Mouse (Mus musculus) neural tube, embryonic 12.5 days (tissue): ENCODE measurements around the gene Ldlrad3. TPM values are rescaled to one million over a fixed set of nuclear protein-coding genes. Genes with fewer than 3 reads are reported as not detected.

Experiments used
- ATAC-seq: fragments of 200-750 bp; cut with Nextera tagmentation; 2 replicates; pipeline ENCODE4 v1.8.0; 2017; ENCODE audit warnings: low read depth, mild to moderate bottlenecking, moderate TSS enrichment, moderate library complexity; ENCODE audit not compliant: low FRiP score
- H3K27ac ChIP-seq: fragments of 300-500 bp; sonication (generic); 2 replicates; pipeline ENCODE4 v1.5.1; 2016
- H3K27me3 ChIP-seq: fragments of 300-500 bp; sonication (generic); replicated peaks from 2 replicates; pipeline ENCODE4 v1.6.1; 2016; ENCODE audit warnings: mild to moderate bottlenecking
- H3K36me3 ChIP-seq: fragments of 300-500 bp; sonication (generic); 2 replicates; pipeline ENCODE4 v1.6.1; 2016; ENCODE audit warnings: mild to moderate bottlenecking
- H3K4me1 ChIP-seq: fragments of 300-500 bp; sonication (generic); 2 replicates; pipeline ENCODE4 v1.6.1; 2016
- H3K4me2 ChIP-seq: fragments of 300-500 bp; sonication (generic); replicated peaks from 2 replicates; pipeline ENCODE4 v1.6.1; 2016; ENCODE audit warnings: mild to moderate bottlenecking
- H3K4me3 ChIP-seq: fragments of 300-500 bp; sonication (generic); 2 replicates; pipeline ENCODE4 v1.5.1; 2016
- H3K9ac ChIP-seq: fragments of 300-500 bp; sonication (generic); 2 replicates; pipeline ENCODE4 v1.6.1; 2016; ENCODE audit warnings: mild to moderate bottlenecking
- H3K9me3 ChIP-seq: fragments of 300-500 bp; sonication (generic); 2 replicates; pipeline ENCODE4 v1.6.1; 2016; ENCODE audit warnings: mild to moderate bottlenecking
- WGBS: fragments of 180-500 bp; shearing (Covaris S2); methylation state at CpG from one replicate; pipeline ENCODE4 v1.1.7; 2016; 5-methylcytosine and 5-hydroxymethylcytosine counted together
- polyA plus RNA-seq: library from polyadenylated mRNA; unstranded; fragments of >200 nt; fragmentation: Nextera tagmentation; extraction: Ambion mirVana; gene quantifications from 2 replicates; pipeline ENCODE4 v1.2.1, GENCODE M21; 2016

Gene Ldlrad3
- polyA plus RNA-seq, 1 experiment from 2014 or later = 57.9 TPM

DNA sequence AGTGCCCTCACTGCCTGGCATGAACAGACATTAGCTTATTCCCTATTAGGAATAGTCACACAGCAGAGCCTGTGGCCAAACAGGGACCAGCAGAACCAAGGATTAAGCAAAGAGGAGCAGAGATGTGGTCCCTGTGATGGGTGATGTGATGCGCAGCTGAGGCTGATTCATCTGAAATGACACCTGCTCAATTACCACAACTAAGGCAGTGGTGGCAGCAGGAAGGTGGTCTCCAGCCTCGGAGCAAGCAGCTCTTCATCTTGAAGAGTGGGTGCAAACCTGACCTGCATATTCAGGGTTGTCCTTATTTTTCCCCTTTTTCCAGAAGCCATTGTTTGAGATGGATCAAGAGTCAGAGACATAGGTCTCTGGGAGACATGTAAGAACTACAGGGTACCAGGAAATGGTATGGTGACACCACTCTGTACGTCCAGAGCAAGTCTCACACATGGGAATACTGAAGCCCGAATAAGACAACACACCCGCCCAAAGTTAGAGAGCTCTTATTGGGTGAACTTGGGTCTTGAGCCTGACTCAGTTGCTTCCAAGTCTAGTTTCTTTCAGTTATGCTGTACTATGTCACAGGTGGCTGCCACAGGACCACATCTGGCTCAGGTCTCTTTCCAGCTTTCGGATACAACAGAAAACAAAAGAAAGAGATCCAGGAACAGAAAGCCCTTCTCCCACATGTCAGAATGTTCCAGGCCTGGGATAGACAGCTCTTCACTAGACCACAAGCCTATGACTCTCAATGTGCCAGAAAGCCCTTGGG, 112.7 kb downstream of the Ldlrad3 start:
- Histone ChIP-seq H3K4me1 (no peaks in the 10 kb centered on the region), H3K9me3 (no peaks in the 10 kb centered on the region), H3K4me3 (no peak overlapping the region), H3K36me3 (peaks cover 10% of the 10 kb centered on the region; the same call in 1 of the 2 replicates), H3K27me3 (no peaks in the 10 kb centered on the region), H3K27ac (no peak overlapping the region), H3K4me2 (no peak overlapping the region), H3K9ac (no peak overlapping the region)
- no peak for ATAC-seq
- WGBS = 94% methylated on average over 6 of the region's 6 CpGs

DNA sequence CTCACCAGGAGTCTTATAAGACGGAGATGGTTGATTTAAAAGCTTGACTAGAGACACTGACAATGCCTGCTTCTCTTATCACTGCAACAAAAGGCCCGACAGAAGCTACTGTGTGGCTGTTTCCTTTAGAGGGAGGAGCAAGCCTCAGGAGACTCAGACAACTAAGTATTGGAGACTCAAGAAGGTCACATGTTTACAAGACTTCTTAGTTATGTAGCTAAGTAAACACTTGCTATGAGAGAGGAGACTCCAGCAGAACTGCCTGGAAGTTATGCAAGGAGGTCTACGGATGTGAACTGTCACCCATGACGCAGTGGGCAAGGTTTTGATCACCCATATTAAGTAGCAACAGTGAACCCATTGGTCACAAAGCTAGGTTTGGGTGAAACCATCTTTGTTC, 113.3 kb downstream of the Ldlrad3 start:
- no peak overlapping the region for H3K4me2 ChIP-seq
- H3K27me3 ChIP-seq = no peaks in the 10 kb centered on the region
- H3K27ac ChIP-seq = no peak overlapping the region
- no peaks in the 10 kb centered on the region for H3K9me3 ChIP-seq
- no peak for ATAC-seq
- H3K4me3 ChIP-seq = no peak overlapping the region
- no peak overlapping the region for H3K9ac ChIP-seq
- 77% methylated on average over 4 of the region's 4 CpGs for WGBS
- H3K4me1 ChIP-seq = no peaks in the 10 kb centered on the region
- peaks cover 10% of the 10 kb centered on the region; the same call in 1 of the 2 replicates for H3K36me3 ChIP-seq

DNA sequence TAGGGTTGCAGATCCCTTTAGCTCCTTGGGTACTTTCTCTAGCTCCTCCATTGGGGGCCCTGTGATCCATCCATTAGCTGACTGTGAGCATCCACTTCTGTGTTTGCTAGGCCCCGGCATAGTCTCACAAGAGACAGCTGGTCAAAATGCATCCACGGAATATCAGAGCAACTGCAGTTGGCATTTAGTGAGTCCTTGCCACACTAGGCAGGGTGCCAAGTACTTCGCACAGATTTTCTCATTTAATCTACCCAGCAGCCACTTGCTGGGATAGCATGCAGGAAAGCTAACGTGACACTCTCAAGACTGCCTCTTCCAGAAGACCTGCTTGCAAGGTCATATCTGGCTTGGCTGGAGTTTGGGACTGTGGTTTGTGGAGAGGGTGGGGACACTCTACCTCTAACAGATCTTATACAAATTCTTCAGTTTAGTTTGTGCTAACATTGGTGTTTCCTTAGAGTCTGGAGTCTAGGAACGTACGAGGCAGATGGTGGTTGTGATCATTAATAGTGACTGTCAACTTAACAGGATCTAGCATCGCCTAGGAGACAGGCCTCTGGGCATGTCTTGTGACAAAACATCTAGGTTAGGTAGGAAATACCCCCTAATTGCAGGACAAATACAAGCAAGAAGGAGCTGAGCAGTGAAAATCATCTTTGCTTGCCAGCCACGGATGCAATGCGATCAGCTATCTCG, 115.0 kb downstream of the Ldlrad3 start:
- Histone ChIP-seq H3K27me3 (no peaks in the 10 kb centered on the region), H3K4me2 (no peak overlapping the region), H3K36me3 (peaks cover 10% of the 10 kb centered on the region; the same call in 1 of the 2 replicates), H3K4me3 (no peak overlapping the region), H3K9ac (no peak overlapping the region), H3K27ac (no peak overlapping the region), H3K9me3 (no peaks in the 10 kb centered on the region), H3K4me1 (no peaks in the 10 kb centered on the region)
- WGBS = 83% methylated on average over 10 of the region's 10 CpGs
- ATAC-seq = no peak

DNA sequence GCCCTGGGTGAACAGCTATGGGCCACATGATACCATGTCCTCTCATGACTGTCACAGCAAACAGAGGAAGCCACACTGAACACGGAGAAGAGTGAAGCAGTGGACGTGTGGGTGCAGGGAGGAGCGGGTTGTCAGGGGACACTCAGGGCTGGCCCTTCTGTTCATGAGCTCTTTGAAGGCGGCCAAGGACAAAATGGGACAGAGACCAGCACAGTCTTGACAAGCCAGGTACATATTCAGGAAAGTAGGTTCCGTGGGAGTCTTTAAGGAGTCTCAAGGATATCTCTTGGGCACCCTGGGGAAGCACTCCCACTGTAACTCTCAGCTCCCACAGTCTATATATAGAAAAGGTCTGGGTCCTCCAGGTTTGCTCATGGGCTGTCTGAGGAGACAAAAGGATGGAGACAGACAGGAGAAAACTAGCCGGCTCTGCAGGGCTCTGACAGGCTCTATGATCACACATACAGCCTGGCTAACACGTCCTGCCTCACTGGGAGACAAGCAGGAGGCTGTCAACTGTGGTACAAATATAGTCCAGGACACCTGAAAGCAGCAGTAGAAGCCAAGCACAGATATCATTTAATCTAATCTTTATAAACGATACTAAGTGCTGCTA, 121.3 kb downstream of the Ldlrad3 start:
- Histone ChIP-seq H3K4me1 (no peaks in the 10 kb centered on the region; the same call in 1 of the 2 replicates), H3K36me3 (peaks cover 4% of the 10 kb centered on the region; the same call in 1 of the 2 replicates), H3K4me3 (no peak overlapping the region), H3K4me2 (no peak overlapping the region), H3K9me3 (no peaks in the 10 kb centered on the region), H3K27me3 (no peaks in the 10 kb centered on the region), H3K27ac (no peak overlapping the region), H3K9ac (no peak overlapping the region)
- WGBS = 89% methylated on average over 8 of the region's 8 CpGs
- no peak for ATAC-seq

DNA sequence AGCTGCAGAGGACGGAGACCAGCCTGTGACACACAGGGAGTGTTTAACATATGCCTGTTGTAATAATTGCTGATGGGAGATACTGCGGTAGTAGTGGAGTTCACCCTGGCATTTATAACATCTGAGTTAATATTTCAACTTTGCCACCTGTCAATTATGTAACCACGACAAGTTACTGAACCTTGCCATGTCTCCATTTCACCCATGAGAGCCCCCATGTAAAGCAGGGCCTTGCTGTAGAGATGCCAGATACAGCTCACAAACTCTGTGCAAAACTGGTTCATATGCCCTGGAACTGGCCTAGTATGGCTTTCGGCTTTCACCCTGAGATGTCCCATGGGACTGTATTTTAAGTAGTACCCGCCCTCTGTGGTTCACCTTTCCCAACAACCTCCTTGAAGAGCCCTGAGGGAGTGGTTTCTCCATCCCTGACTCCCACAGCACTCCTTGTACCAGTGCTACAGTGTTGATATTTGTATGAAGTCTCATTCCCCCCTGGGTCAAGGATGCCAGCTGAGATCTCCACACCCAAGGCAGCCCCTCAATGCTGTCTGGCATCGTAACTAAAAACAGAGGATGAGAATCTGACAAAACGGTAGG, 122.2 kb downstream of the Ldlrad3 start:
- H3K27me3 ChIP-seq = no peaks in the 10 kb centered on the region
- no peak overlapping the region for H3K9ac ChIP-seq
- 88% methylated on average over 7 of the region's 7 CpGs for WGBS
- no peak overlapping the region for H3K4me3 ChIP-seq
- H3K27ac ChIP-seq = no peak overlapping the region
- ATAC-seq = no peak
- no peaks in the 10 kb centered on the region for H3K9me3 ChIP-seq
- no peaks in the 10 kb centered on the region; the same call in 1 of the 2 replicates for H3K4me1 ChIP-seq
- H3K36me3 ChIP-seq = no peaks in the 10 kb centered on the region; the same call in 1 of the 2 replicates
- H3K4me2 ChIP-seq = no peak overlapping the region

DNA sequence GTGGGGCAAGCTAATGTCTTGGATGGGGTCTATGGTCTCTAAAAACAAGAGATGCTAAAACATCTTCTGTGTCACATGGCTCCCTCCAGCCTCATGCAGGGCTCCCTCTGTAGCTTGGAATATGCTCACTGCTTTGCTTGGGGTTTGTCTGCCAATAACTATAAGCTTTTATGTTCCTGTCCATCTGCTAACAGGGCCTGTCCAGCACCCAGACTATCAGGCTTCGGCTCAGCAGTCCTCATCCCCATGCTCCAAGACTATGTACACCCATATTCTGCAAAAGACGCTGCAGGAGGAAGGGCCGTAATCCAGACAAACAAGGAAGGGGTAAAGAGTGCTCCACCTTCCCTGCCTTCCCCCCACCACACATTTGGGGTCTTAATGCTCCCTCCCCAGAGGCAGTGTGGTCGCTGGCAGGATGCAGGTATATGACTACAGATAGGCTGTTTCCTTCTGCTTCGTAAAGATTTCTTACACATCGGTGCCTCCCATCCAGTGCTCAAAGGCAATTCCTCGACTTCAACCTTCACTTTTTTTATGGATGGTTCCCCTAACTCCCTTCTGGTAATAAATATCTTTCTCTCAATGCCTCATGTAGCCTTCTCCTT, 123.2 kb downstream of the Ldlrad3 start:
- no peak overlapping the region for H3K9ac ChIP-seq

DNA sequence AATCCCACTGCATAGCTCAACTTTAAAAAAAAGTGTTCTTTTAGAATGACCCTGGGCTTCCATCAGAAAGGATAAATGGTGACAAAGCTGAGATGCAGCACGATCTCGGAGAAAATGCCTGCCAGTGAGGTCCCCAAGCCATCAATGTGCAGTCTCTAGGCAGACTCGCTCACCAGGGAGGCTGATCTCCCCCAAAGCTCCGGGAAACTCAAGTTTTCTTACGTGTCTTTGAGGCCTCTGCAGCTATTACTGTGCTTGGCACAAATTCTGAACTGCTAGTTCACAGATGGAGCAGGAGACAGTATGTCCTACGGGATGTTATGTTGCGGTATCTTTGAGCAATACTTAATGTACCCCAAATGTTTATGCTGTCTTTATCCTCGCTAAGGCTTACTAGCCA, 124.3 kb downstream of the Ldlrad3 start:
- WGBS = 85% methylated on average over 8 of the region's 8 CpGs
- H3K27ac ChIP-seq = no peak overlapping the region
- H3K4me3 ChIP-seq = no peak overlapping the region
- ATAC-seq = no peak
- H3K27me3 ChIP-seq = no peaks in the 10 kb centered on the region
- no peak overlapping the region for H3K4me2 ChIP-seq
- H3K4me1 ChIP-seq = no peaks in the 10 kb centered on the region; the same call in 1 of the 2 replicates
- no peak overlapping the region for H3K9ac ChIP-seq
- no peaks in the 10 kb centered on the region for H3K9me3 ChIP-seq
- H3K36me3 ChIP-seq = peaks cover 6% of the 10 kb centered on the region; the same call in 1 of the 2 replicates

More for the DNA sequence above, 123.2 kb downstream of the Ldlrad3 start:
- Histone ChIP-seq H3K4me1 (no peaks in the 10 kb centered on the region; the same call in 1 of the 2 replicates), H3K9me3 (no peaks in the 10 kb centered on the region), H3K36me3 (no peaks in the 10 kb centered on the region), H3K27me3 (no peaks in the 10 kb centered on the region), H3K27ac (no peak overlapping the region), H3K4me3 (no peak overlapping the region), H3K4me2 (no peak overlapping the region)
- no peak for ATAC-seq
- 80% methylated on average over 7 of the region's 7 CpGs for WGBS

DNA sequence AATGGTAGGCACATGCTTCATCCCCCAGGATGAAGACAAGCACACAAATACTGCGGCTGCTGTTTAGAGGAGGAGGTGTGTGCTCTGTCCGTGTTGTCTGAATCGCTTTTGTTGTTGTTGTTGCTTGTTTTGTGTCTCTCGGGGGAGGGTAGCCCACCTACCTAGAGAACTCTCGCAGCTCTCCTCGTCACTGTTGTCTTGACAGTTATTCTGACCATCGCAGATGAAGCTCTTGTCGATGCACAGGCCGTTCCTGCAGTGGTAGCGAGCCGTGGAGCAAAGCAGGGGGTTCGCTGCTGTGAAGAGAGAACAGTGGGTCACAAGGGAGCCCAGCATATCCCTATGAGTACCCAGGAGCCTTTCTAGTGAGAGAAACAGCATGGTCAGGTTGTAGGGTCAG, 128.4 kb downstream of the Ldlrad3 start:
- Histone ChIP-seq H3K36me3 (peaks cover 18% of the 10 kb centered on the region; the same call in 1 of the 2 replicates), H3K4me2 (no peak overlapping the region), H3K9me3 (no peaks in the 10 kb centered on the region), H3K27ac (no peak overlapping the region), H3K27me3 (no peaks in the 10 kb centered on the region), H3K4me3 (no peak overlapping the region), H3K9ac (no peak overlapping the region), H3K4me1 (no peaks in the 10 kb centered on the region)
- ATAC-seq = no peak
- WGBS = 90% methylated on average over 12 of the region's 12 CpGs

DNA sequence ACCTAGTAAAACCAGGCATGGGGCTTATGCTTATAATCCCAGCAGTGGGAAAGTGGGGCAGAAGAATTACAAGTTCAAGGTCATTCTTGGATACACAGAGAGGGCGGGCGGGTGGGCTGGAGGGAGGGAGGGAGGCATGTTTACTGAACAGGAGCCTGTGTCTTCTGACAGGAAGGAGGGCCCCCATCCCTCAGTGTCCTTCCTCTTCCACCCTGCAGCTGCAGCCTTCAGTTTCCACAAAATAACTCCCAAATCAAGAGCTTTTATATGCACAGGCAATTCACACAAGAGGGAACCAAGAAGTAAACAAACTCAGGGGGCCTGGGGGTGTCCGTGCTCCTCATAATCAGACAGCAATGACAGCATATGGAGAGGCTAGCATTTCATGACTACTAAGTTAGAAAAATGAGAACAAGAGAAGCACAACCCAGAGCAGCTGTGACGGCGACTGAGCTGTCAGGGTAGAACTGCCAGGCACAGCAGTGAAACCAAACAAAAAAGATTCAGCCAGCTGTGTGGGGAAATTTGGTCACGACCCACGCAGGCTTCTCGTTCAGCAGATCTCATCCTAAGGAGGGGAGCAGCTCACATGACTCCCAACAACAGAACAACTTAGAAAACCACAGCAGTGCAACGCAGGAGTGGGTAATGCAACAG, 129.0 kb downstream of the Ldlrad3 start:
- no peak overlapping the region for H3K4me2 ChIP-seq
- H3K9ac ChIP-seq = no peak overlapping the region
- no peaks in the 10 kb centered on the region for H3K27me3 ChIP-seq
- peaks cover 18% of the 10 kb centered on the region; the same call in 1 of the 2 replicates for H3K36me3 ChIP-seq
- no peak overlapping the region for H3K27ac ChIP-seq
- H3K4me1 ChIP-seq = no peaks in the 10 kb centered on the region
- H3K9me3 ChIP-seq = no peaks in the 10 kb centered on the region
- 71% methylated on average over 9 of the region's 9 CpGs for WGBS
- ATAC-seq = no peak
- H3K4me3 ChIP-seq = no peak overlapping the region

DNA sequence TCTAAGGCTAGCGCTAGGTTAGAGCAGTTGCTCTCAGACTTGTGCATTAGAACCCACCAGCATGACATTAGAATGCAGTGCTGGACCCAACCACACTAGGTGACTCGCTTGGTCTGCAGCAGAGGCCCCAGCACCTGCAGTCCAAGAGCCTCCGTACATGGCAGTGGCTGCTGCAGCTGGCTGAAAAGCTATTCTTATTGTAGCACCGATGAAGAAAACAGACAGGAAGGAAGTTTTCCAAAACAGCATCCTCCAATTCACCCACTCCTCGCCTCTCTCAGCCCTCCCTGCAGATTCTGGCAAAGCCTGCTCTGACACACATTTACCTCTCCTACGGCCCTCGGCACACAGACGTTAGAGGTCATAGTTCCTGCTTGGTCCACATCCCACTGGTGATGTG, 130.0 kb downstream of the Ldlrad3 start:
- Histone ChIP-seq H3K9ac (no peak overlapping the region), H3K27ac (no peak overlapping the region), H3K36me3 (peaks cover 18% of the 10 kb centered on the region; the same call in 1 of the 2 replicates), H3K4me1 (no peaks in the 10 kb centered on the region), H3K4me3 (no peak overlapping the region), H3K9me3 (no peaks in the 10 kb centered on the region), H3K27me3 (no peaks in the 10 kb centered on the region), H3K4me2 (no peak overlapping the region)
- WGBS = 91% methylated on average over 8 of the region's 8 CpGs
- no peak for ATAC-seq

DNA sequence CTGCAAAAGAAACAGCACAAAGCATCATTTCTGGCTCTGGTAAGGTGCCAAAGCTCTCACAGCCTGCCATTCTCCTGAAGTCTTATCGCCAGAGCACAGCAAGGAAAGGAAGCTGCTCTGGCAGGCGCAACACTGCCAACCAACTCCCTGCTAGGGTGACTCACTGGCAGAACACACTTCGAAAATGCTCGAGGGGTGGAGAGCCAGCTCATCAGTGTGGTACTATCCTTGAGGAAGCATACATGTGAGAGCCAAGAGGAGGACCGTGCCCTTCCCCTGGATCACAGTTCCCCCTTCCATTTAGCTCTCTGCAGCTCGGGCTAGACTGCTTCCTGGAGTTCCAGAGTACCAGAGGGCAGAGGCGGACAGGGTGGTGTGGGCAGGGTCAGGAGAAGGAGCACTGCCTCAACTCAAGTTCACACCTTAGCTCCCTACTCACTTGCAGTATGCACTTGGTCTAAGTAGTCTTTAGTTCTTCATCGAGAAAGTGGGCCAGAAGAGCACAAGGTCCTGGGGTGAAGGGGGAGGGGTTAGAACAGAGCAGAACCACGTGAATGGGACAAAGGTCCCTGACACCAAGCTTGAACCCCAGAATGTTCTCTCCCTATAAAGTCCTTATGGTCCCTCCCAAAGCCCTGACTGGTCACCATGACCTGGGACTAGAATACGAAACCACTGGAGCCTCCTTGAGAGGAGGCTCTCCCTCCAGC, 133.1 kb downstream of the Ldlrad3 start:
- Histone ChIP-seq H3K27me3 (no peaks in the 10 kb centered on the region), H3K4me2 (no peak overlapping the region), H3K27ac (no peak overlapping the region), H3K4me3 (no peak overlapping the region), H3K36me3 (peaks cover 18% of the 10 kb centered on the region; the same call in 1 of the 2 replicates), H3K4me1 (peaks cover 16% of the 10 kb centered on the region; the same call in 1 of the 2 replicates), H3K9ac (no peak overlapping the region), H3K9me3 (no peaks in the 10 kb centered on the region)
- WGBS = 86% methylated on average over 10 of the region's 10 CpGs
- no peak for ATAC-seq
